Mouse (Mus musculus): Measurements from ENCODE around the gene Focad. TPM values are rescaled to one million over a fixed set of nuclear protein-coding genes. Genes with fewer than 3 reads are reported as not detected.
A peak's percentile ranks its signal among the peaks of the same experiment; 100 is the strongest.

Gene Focad
- total RNA-seq, 2 experiments from 2014 or later = 21.9 to 26.5 TPM

GRCm38 (mm10) chr4:88448976-88449375 lies 354.5 kb downstream of the Focad start:
- no peak for DNase-seq (ENCODE audit: low spot score in 2 of 2)

- no peak for DNase-seq (ENCODE audit: low spot score in 2 of 2)
These were observed 355.8 kb downstream of the Focad start for GRCm38 (mm10) chr4:88450087-88450765.

GRCm38 (mm10) chr4:88458093-88458492 lies 363.7 kb downstream of the Focad start:
- no peak for DNase-seq (ENCODE audit: low spot score in 2 of 2)

- DNase-seq (ENCODE audit: low spot score in 2 of 2) = no peak
These were observed 364.2 kb downstream of the Focad start for GRCm38 (mm10) chr4:88458673-88459072.

Small RNA genes lying within 50 kb of the gene (microRNA-seq; reads per million reads assigned to microRNA genes)
- gene Mir491 = 2.6 reads per million, percentile 2 among the genes with 10 or more reads in this experiment

Other genes with a start within 250 kb of the Focad start
- gene Mllt3, start 61.3 kb upstream of the Focad start, total RNA-seq (2021) = 10 to 100 TPM; 21.9 to 25.9 TPM

Data from adrenal gland, postnatal 4 days (tissue).